Mouse (Mus musculus): ENCODE results near the gene Slc47a2. TPM values are rescaled to one million over a fixed set of nuclear protein-coding genes. Genes with fewer than 3 reads are reported as not detected.

Slc47a2 gene
- polyA plus RNA-seq, 1 experiment from 2014 or later, result not detected

DNA sequence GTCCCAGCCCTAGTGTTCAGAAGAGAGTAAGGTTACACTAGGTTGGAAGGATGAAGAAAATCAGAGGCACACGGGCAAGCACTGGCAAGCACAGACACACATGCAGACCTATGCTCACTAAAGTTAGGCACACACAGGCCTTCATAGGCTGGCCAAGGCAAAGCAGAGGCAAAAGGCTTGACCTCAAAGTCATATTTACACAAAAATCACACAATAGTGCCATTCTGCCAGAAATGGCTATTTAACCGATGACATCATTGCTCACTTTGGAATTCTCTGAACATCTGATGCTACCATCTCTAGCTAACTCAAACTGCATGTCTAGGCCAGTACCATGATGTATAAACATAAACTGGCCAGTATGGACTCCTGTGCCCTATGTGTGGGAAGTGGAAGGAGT, 68.7 kb downstream of the Slc47a2 start:
- ATAC-seq, result no peak
- Histone ChIP-seq H3K27ac (no peak overlapping the region), H3K9ac (replicated peaks) (no peak overlapping the region), H3K4me2 (replicated peaks) (no peak overlapping the region), H3K9me3 (no peaks in the 10 kb centered on the region), H3K4me1 (replicated peaks) (no peaks in the 10 kb centered on the region), H3K27me3 (0 out of 2 replicates have a peak, but pooled peaks cover under 1% of the 10 kb centered on the region), H3K36me3 (no peaks in the 10 kb centered on the region), H3K4me3 (replicated peaks) (no peak overlapping the region)
- 90% methylated on average over 2 of the region's 2 CpGs for WGBS

GRCm38 (mm10) chr11:61271612-61272011, 71.0 kb downstream of the Slc47a2 start:
- no peak for ATAC-seq
- H3K4me3 ChIP-seq (replicated peaks), result no peak overlapping the region
- no peaks in the 10 kb centered on the region for H3K36me3 ChIP-seq
- H3K4me2 ChIP-seq (replicated peaks), result no peak overlapping the region
- H3K4me1 ChIP-seq (replicated peaks), result 0 out of 2 replicates have a peak, but pooled peaks cover 3% of the 10 kb centered on the region
- no peaks in the 10 kb centered on the region for H3K9me3 ChIP-seq
- H3K9ac ChIP-seq (replicated peaks), result no peak overlapping the region
- H3K27me3 ChIP-seq, result 0 out of 2 replicates have a peak, but pooled peaks cover 7% of the 10 kb centered on the region
- H3K27ac ChIP-seq, result no peak overlapping the region

GRCm38 (mm10) chr11:61270406-61270805, 72.3 kb downstream of the Slc47a2 start:
- no peak overlapping the region for H3K4me2 ChIP-seq (replicated peaks)
- 0 out of 2 replicates have a peak, but pooled peaks cover 7% of the 10 kb centered on the region for H3K27me3 ChIP-seq
- 81% methylated on average over 5 of the region's 5 CpGs for WGBS
- H3K27ac ChIP-seq, result no peak overlapping the region
- H3K4me1 ChIP-seq (replicated peaks), result peaks cover 13% of the 10 kb centered on the region
- no peaks in the 10 kb centered on the region for H3K36me3 ChIP-seq
- no peaks in the 10 kb centered on the region for H3K9me3 ChIP-seq
- no peak overlapping the region for H3K9ac ChIP-seq (replicated peaks)
- no peak for ATAC-seq
- H3K4me3 ChIP-seq (replicated peaks), result no peak overlapping the region

- H3K9ac ChIP-seq (replicated peaks), result no peak overlapping the region
- peaks cover 7% of the 10 kb centered on the region; the same call in 1 of the 2 replicates for H3K36me3 ChIP-seq
- no peak overlapping the region for H3K27ac ChIP-seq
- H3K4me3 ChIP-seq (replicated peaks), result no peak overlapping the region
- H3K4me2 ChIP-seq (replicated peaks), result no peak overlapping the region
- 0 out of 2 replicates have a peak, but pooled peaks cover 7% of the 10 kb centered on the region for H3K27me3 ChIP-seq
- 87% methylated on average over 6 of the region's 6 CpGs for WGBS
- H3K4me1 ChIP-seq (replicated peaks), result peaks cover 13% of the 10 kb centered on the region
- no peak for ATAC-seq
- H3K9me3 ChIP-seq, result no peaks in the 10 kb centered on the region
Measured at GRCm38 (mm10) chr11:61268626-61269349, 73.9 kb downstream of the Slc47a2 start.

DNA sequence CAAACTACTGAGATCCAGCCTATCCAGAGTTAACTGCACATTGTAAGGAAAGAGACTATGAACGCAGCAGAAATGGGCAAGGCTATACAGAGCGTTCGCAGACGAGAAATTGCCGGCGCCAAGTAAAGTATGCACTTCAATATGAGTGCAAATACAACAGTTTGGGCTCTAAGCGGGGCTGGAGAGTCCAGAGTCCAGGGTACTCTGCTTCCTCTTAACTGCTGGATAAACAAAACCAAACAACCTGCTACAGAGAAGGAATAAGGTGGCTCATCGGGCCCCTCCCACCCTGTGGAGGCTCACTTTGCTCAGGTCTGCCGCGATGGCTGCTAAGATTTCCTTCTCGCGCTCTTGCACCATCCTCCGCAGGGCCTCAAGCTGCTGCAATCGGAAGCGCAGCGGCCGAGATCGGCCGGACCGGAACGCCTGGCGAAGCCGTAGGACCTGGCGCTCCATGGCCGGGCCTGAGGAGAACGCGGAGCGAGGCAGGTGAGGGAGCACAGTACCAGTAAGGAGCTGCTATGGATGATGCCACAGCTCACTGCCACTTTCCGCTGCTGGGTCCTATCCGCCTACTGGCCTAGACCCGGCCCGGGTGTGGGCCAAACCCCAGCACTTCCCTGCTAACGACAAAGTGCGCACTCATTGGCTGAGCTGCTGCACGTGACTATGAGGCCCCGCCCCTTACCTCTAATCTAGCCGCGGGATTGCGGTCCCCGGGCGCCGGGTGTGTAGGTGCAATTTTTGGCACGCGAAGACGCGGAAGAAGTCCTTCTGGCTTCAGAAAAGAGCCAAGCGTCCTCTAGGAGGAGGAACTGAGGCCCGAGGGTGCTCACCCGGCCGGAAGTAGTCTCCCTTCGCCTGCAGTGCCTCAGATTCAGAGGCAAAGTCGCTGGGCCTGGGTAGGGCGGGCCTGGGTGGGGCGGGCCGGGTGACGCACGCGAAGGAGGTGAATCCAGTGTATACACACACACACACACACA, 75.8 kb downstream of the Slc47a2 start, which contains the start of gene Aldh3a2:
Gene Aldh3a2 (minus strand): TSS at position 914 of the 983 bp plus-strand sequence.
- ATAC-seq, result peak; percentile 100
- Histone ChIP-seq H3K4me3 (replicated peaks) (peak within 1 kb of the TSS; percentile 76), H3K9me3 (no peaks in the 10 kb centered on the region), H3K27ac (peak within 1 kb of the TSS; percentile 93), H3K4me1 (replicated peaks) (peaks cover 13% of the 10 kb centered on the region), H3K36me3 (peaks cover 20% of the 10 kb centered on the region), H3K9ac (replicated peaks) (peak within 1 kb of the TSS; percentile 91), H3K27me3 (0 out of 2 replicates have a peak, but pooled peaks cover 7% of the 10 kb centered on the region), H3K4me2 (replicated peaks) (peak within 1 kb of the TSS; percentile 68)
- under 1% methylated on average over 58 of the region's 58 CpGs for WGBS

GRCm38 (mm10) chr11:61263841-61264240, 78.8 kb downstream of the Slc47a2 start:
- WGBS, result 90% methylated on average over 1 of the region's 1 CpGs
- 0 out of 2 replicates have a peak, but pooled peaks cover 6% of the 10 kb centered on the region for H3K27me3 ChIP-seq
- H3K9ac ChIP-seq (replicated peaks), result no peak overlapping the region
- no peak overlapping the region for H3K27ac ChIP-seq
- no peaks in the 10 kb centered on the region for H3K9me3 ChIP-seq
- H3K4me1 ChIP-seq (replicated peaks), result peaks cover 13% of the 10 kb centered on the region
- no peak for ATAC-seq
- H3K4me3 ChIP-seq (replicated peaks), result no peak overlapping the region
- no peak overlapping the region for H3K4me2 ChIP-seq (replicated peaks)
- peaks cover 44% of the 10 kb centered on the region for H3K36me3 ChIP-seq

DNA sequence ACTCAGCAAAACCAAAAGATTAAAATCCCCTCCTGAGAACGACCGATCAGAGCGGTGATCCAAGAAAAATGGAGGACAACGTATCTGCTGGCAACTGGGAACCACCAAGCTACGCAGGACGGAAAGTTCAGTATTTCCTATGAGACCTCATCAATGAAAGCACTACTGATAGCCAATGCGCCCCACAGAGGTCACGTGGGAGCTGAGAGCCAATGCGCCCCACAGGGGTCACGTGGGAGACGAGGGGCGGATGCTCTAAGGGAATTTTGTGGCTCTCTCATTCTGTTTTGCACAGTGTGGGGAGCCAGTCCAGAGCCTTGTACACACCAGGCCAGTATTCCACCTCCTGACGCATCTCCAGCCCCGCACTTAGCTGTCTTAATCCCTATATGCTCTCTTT, 80.1 kb downstream of the Slc47a2 start:
- no peaks in the 10 kb centered on the region for H3K9me3 ChIP-seq
- H3K4me2 ChIP-seq (replicated peaks), result no peak overlapping the region
- H3K4me3 ChIP-seq (replicated peaks), result no peak overlapping the region
- H3K4me1 ChIP-seq (replicated peaks), result peaks cover 11% of the 10 kb centered on the region
- ATAC-seq, result no peak
- peaks cover 55% of the 10 kb centered on the region for H3K36me3 ChIP-seq
- no peak overlapping the region for H3K9ac ChIP-seq (replicated peaks)
- WGBS, result 91% methylated on average over 14 of the region's 14 CpGs
- no peaks in the 10 kb centered on the region for H3K27me3 ChIP-seq
- no peak overlapping the region for H3K27ac ChIP-seq

GRCm38 (mm10) chr11:61259106-61259505, 83.6 kb downstream of the Slc47a2 start:
- Histone ChIP-seq H3K4me2 (replicated peaks) (no peak overlapping the region), H3K4me1 (replicated peaks) (no peaks in the 10 kb centered on the region), H3K9me3 (no peaks in the 10 kb centered on the region), H3K9ac (replicated peaks) (no peak overlapping the region), H3K27ac (no peak overlapping the region), H3K36me3 (peaks cover 79% of the 10 kb centered on the region), H3K4me3 (replicated peaks) (no peak overlapping the region), H3K27me3 (no peaks in the 10 kb centered on the region)
- no peak for ATAC-seq
- 91% methylated on average over 6 of the region's 6 CpGs for WGBS

DNA sequence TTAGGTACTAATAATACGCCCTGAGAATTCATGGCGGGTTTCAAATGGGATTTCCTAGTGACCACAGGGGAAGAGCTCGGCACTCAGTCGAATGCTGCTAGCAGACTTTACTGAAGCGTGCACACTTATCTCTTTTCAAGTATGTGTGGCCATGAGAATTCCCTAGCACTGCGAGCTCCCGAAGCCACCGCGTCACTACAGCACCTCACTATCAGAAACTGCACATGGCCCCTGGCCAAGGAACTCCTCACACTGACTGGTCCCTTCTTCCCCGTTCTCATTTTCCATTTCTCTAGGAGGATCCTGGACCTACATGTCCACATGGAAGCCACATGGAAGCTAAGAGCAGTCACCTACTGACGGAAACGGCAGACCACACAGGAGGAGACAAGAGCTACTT, 89.9 kb downstream of the Slc47a2 start:
- Histone ChIP-seq H3K27me3 (no peaks in the 10 kb centered on the region), H3K4me2 (replicated peaks) (no peak overlapping the region), H3K4me1 (replicated peaks) (no peaks in the 10 kb centered on the region), H3K9me3 (no peaks in the 10 kb centered on the region), H3K9ac (replicated peaks) (no peak overlapping the region), H3K36me3 (peaks cover 86% of the 10 kb centered on the region), H3K27ac (no peak overlapping the region), H3K4me3 (replicated peaks) (no peak overlapping the region)
- 94% methylated on average over 12 of the region's 12 CpGs for WGBS
- no peak for ATAC-seq

- ATAC-seq, result no peak
Measured at GRCm38 (mm10) chr11:61251741-61252140, 90.9 kb downstream of the Slc47a2 start.

More at GRCm38 (mm10) chr11:61251741-61252140, 90.9 kb downstream of the Slc47a2 start:
- H3K27ac ChIP-seq, result no peak overlapping the region
- H3K4me3 ChIP-seq (replicated peaks), result no peak overlapping the region
- WGBS, result 70% methylated on average over 10 of the region's 10 CpGs
- no peak overlapping the region for H3K9ac ChIP-seq (replicated peaks)
- no peak overlapping the region for H3K4me2 ChIP-seq (replicated peaks)
- no peaks in the 10 kb centered on the region for H3K27me3 ChIP-seq
- no peaks in the 10 kb centered on the region for H3K4me1 ChIP-seq (replicated peaks)
- peaks cover 86% of the 10 kb centered on the region for H3K36me3 ChIP-seq
- H3K9me3 ChIP-seq, result no peaks in the 10 kb centered on the region

Data from midbrain, embryonic 13.5 days (tissue).